Mouse (Mus musculus): ENCODE measurements at regions not wholly inside any gene's neighbourhood (a gene's known extent, or its start where the extent isn't known, plus 50 kb on each side); places are given as distances from the start of the nearest gene placed in this dataset.

GRCm38 (mm10) chr13:15936109-15936508, 75.5 kb upstream of the Inhba start:
- no peaks in the 10 kb centered on the region for H3K4me1 ChIP-seq
- ATAC-seq (ENCODE audit: low FRiP score): no peak
- H3K27me3 ChIP-seq: no peaks in the 10 kb centered on the region
- 83% methylated on average over 1 of the region's 1 CpGs for WGBS
- H3K9ac ChIP-seq: no peak overlapping the region
- H3K4me2 ChIP-seq: no peak overlapping the region
- H3K27ac ChIP-seq: no peak overlapping the region
- no peaks in the 10 kb centered on the region for H3K36me3 ChIP-seq (replicated peaks)
- H3K4me3 ChIP-seq (replicated peaks): no peak overlapping the region
- H3K9me3 ChIP-seq: no peaks in the 10 kb centered on the region

GRCm38 (mm10) chr13:15950143-15950542, 61.5 kb upstream of the Inhba start:
- Histone ChIP-seq H3K36me3 (replicated peaks) (no peaks in the 10 kb centered on the region), H3K9me3 (no peaks in the 10 kb centered on the region), H3K27ac (no peak overlapping the region), H3K4me1 (no peaks in the 10 kb centered on the region), H3K4me3 (replicated peaks) (no peak overlapping the region), H3K27me3 (no peaks in the 10 kb centered on the region), H3K9ac (no peak overlapping the region), H3K4me2 (no peak overlapping the region)
- 90% methylated on average over 4 of the region's 4 CpGs for WGBS
- ATAC-seq (ENCODE audit: low FRiP score): no peak

DNA sequence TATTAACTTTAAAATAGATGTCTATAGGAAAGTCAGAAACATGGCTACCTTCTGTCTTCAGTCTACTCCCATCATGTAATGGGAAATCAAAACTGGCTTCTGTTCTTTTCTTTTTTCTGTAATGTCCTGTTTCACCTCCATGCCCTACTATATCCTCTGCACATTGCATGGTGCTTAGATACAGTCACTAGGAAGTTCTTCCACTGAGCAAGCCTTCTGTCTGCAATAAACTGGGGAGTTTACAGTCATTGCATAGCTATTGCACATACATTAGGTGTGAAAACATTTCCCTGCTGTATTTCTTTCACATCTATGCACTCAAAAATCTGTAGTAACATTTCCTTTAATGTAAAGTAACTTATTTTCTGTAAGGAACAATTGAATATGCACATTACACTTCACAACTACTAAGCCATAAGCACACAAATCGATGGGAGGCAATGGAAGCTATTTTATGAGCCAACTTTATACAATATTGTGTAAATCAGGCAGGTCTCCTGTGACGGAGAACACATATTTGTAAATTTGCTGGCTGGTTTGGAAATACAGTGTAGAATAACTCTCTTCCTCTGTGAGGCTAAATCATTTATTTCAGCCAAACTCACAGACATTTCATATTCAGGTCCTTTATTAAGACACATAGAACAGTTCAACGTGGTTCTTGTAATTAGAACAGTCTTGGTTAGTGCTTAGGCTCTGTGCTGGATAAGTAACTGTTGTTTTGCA, 60.6 kb upstream of the Inhba start:
- H3K4me1 ChIP-seq: no peaks in the 10 kb centered on the region
- no peaks in the 10 kb centered on the region for H3K9me3 ChIP-seq
- no peak for ATAC-seq (ENCODE audit: low FRiP score)
- no peak overlapping the region for H3K4me2 ChIP-seq
- no peak overlapping the region for H3K9ac ChIP-seq
- WGBS: 83% methylated on average over 3 of the region's 3 CpGs
- no peaks in the 10 kb centered on the region for H3K27me3 ChIP-seq
- no peak overlapping the region for H3K27ac ChIP-seq
- no peak overlapping the region for H3K4me3 ChIP-seq (replicated peaks)
- no peaks in the 10 kb centered on the region for H3K36me3 ChIP-seq (replicated peaks)
